Mouse (Mus musculus): ENCODE measurements around the gene Uaca. TPM values are rescaled to one million over a fixed set of nuclear protein-coding genes. Genes with fewer than 3 reads are reported as not detected.

Uaca gene
- total and polyA plus RNA-seq, 3 experiments, result 0.17 to 0.34 TPM; not detected in 1

GRCm38 (mm10) chr9:60895486-60896110 is 101.3 kb downstream of the Uaca start:
- peaks cover 16% of the 10 kb centered on the region for H3K27me3 ChIP-seq (replicated peaks)
- TF ChIP-seq CTCF (conservative IDR thresholded peaks at IDR 0.05 in 1 of 2, IDR thresholded peaks at IDR 0.05 in 1 of 2; ENCODE audit: low read depth in 2 of 2, low read length in 2 of 2) (peak; percentile 15 to 69; a peak in 2 of 4 replicates), NRF1 (IDR thresholded peaks at IDR 0.05; ENCODE audit: low read depth, low read length) (no peak), SIN3A (IDR thresholded peaks at IDR 0.05; ENCODE audit: low read length) (no peak), RCOR1 (conservative IDR thresholded peaks at IDR 0.05; ENCODE audit: low read depth, low read length) (no peak), MYC (IDR thresholded peaks at IDR 0.05; ENCODE audit: low read depth, low read length) (peak; percentile 63; the same call in 1 of the 2 replicates), JUN (IDR thresholded peaks at IDR 0.05; ENCODE audit: insufficient read depth, low read depth, low read length) (no peak), MAX (IDR thresholded peaks at IDR 0.05; ENCODE audit: low read length) (peak; percentile 21; the same call in 1 of the 2 replicates), ETS1 (conservative IDR thresholded peaks at IDR 0.05; ENCODE audit: low read depth, low read length) (peak; percentile 45; the same call in 1 of the 2 replicates), USF2 (conservative IDR thresholded peaks at IDR 0.05; ENCODE audit: low read depth, low read length) (no peak), EP300 (IDR thresholded peaks at IDR 0.05; ENCODE audit: low read length) (peak; percentile 29; the same call in 1 of the 2 replicates), HCFC1 (IDR thresholded peaks at IDR 0.05; ENCODE audit: low read depth, low read length) (no peak), SMC3 (IDR thresholded peaks at IDR 0.05; ENCODE audit: low read depth, low read length) (peak; percentile 69), CHD2 (IDR thresholded peaks at IDR 0.05; ENCODE audit: low read length) (0 out of 2 replicates have a peak, but pooled peaks have one; percentile 34), TBP (conservative IDR thresholded peaks at IDR 0.05; ENCODE audit: low read depth, low read length) (no peak), MAZ (IDR thresholded peaks at IDR 0.05; ENCODE audit: low read depth, low read length) (no peak), CHD1 (IDR thresholded peaks at IDR 0.05; ENCODE audit: low read depth, low read length) (no peak), MAFK (IDR thresholded peaks at IDR 0.05; ENCODE audit: insufficient replicate concordance, low read length) (no peak), BHLHE40 (IDR thresholded peaks at IDR 0.05; ENCODE audit: low read depth, low read length) (peak; percentile 74), POLR2A (IDR thresholded peaks at IDR 0.05; ENCODE audit: low read depth, low read length) (no peak), MXI1 (IDR thresholded peaks at IDR 0.05; ENCODE audit: low read depth, low read length) (no peak), ZC3H11A (IDR thresholded peaks at IDR 0.05; ENCODE audit: low read depth, low read length) (no peak), POLR2AphosphoS2 (IDR thresholded peaks at IDR 0.05; ENCODE audit: low read depth, low read length) (no peak), NELFE (IDR thresholded peaks at IDR 0.05; ENCODE audit: low read depth, low read length) (no peak), RAD21 (IDR thresholded peaks at IDR 0.05; ENCODE audit: low read depth, low read length) (peak; percentile 78), KAT2A (IDR thresholded peaks at IDR 0.05; ENCODE audit: insufficient replicate concordance, low read length) (no peak), UBTF (IDR thresholded peaks at IDR 0.05; ENCODE audit: low read depth, low read length) (no peak), JUND (conservative IDR thresholded peaks at IDR 0.05; ENCODE audit: low read depth, low read length) (no peak; the same call in 1 of the 2 replicates), E2F4 (IDR thresholded peaks at IDR 0.05; ENCODE audit: insufficient replicate concordance, low read depth, low read length) (no peak), TCF12 (IDR thresholded peaks at IDR 0.05; ENCODE audit: low read depth, low read length) (0 out of 2 replicates have a peak, but pooled peaks have one; percentile 27), MEF2A (IDR thresholded peaks at IDR 0.05; ENCODE audit: borderline replicate concordance, low read depth, low read length) (0 out of 2 replicates have a peak, but pooled peaks have one; percentile 18), IRF4 (IDR thresholded peaks at IDR 0.05; ENCODE audit: low read depth, low read length) (no peak), GABPA (IDR thresholded peaks at IDR 0.05; ENCODE audit: insufficient replicate concordance, low read depth, low read length) (no peak), USF1 (IDR thresholded peaks at IDR 0.05; ENCODE audit: low read depth, low read length) (no peak), ZKSCAN1 (IDR thresholded peaks at IDR 0.05; ENCODE audit: borderline replicate concordance, low read depth, low read length) (no peak)
- no peaks in the 10 kb centered on the region for H3K36me3 ChIP-seq (replicated peaks in 1 of 2; ENCODE audit: control insufficient read depth in 1 of 2, insufficient read depth in 1 of 2, low read length in 1 of 2)
- H3K4me2 ChIP-seq (ENCODE audit: insufficient read depth, low read depth, poor library complexity, severe bottlenecking), result peak overlapping the region; percentile 19
- in situ Hi-C loops (cut with MboI; ENCODE audit: low pct_ligation_motif_present, low pct_unique_long_range_greater_than_20kb, low sequenced_read_pairs) (no loop called here), dilution Hi-C loops (cut with MboI; ENCODE audit: extremely low pct_ligation_motif_present, extremely low pct_unique_long_range_greater_than_20kb, low sequenced_read_pairs) (no loop called here)
- peak; percentile 63 for DNase-seq (ENCODE audit: extremely low read depth)
- no peak overlapping the region for H3K9ac ChIP-seq (ENCODE audit: insufficient read depth, low read depth)
- no peak overlapping the region for H3K4me3 ChIP-seq (replicated peaks in 1 of 3; ENCODE audit: low read depth in 2 of 3, low read length in 2 of 3, poor library complexity in 1 of 3)
- H3K4me1 ChIP-seq (ENCODE audit: control insufficient read depth in 1 of 2, insufficient read depth in 2 of 2), result peaks cover 21 to 64% of the 10 kb centered on the region in 2 experiments
- H3K79me2 ChIP-seq (replicated peaks; ENCODE audit: control insufficient read depth, extremely low read depth, insufficient read depth, poor library complexity, severe bottlenecking), result no peaks in the 10 kb centered on the region
- H3K9me3 ChIP-seq (replicated peaks; ENCODE audit: low read length), result no peaks in the 10 kb centered on the region
- no peak overlapping the region for H3K27ac ChIP-seq (ENCODE audit: insufficient read depth, low read depth)
